Mouse (Mus musculus) 3T3-L1 (cell line): ENCODE measurements at regions not wholly inside any gene's neighbourhood (a gene's known extent, or its start where the extent isn't known, plus 50 kb on each side); places are given as distances from the start of the nearest gene placed in this dataset.
A peak's percentile ranks its signal among the peaks of the same experiment; 100 is the strongest.

Experiments used
- DNase-seq: peaks from one replicate; pipeline ENCODE4 v3.0.0-alpha.2; 2015; ENCODE audit warnings: low read depth, low spot score

GRCm38 (mm10) chr14:104676810-104677209 lies 154.4 kb upstream of the Rnf219 start:
- DNase-seq, result no peak

GRCm38 (mm10) chr14:104661696-104662095 lies 139.3 kb upstream of the Rnf219 start:
- DNase-seq, result no peak

GRCm38 (mm10) chr14:104658751-104659150 lies 136.3 kb upstream of the Rnf219 start:
- no peak for DNase-seq

GRCm38 (mm10) chr14:104649980-104650379 lies 127.5 kb upstream of the Rnf219 start:
- no peak for DNase-seq

- DNase-seq, result no peak
Measured at GRCm38 (mm10) chr14:104644626-104645025, 122.2 kb upstream of the Rnf219 start.

GRCm38 (mm10) chr14:104642783-104643182 lies 120.3 kb upstream of the Rnf219 start:
- DNase-seq, result no peak

GRCm38 (mm10) chr14:104639300-104639699 lies 116.9 kb upstream of the Rnf219 start:
- DNase-seq, result no peak

- DNase-seq, result no peak
Measured at GRCm38 (mm10) chr14:104611467-104611866, 89.0 kb upstream of the Rnf219 start.

- DNase-seq, result peak; percentile 2
Measured at GRCm38 (mm10) chr14:104610378-104610777, 87.9 kb upstream of the Rnf219 start.

- DNase-seq, result no peak
Measured at GRCm38 (mm10) chr14:104594851-104595250, 72.4 kb upstream of the Rnf219 start.
